Mouse (Mus musculus): ENCODE measurements around the gene Cnpy2.

GRCm38 (mm10) chr10:128335582-128335981, 13.3 kb downstream of the Cnpy2 start:
- TF ChIP-seq CTCF (IDR thresholded peaks at IDR 0.05; ENCODE audit: insufficient read depth, low read length) (peak; percentile 55; the same call in 1 of the 2 replicates), POLR2A (IDR thresholded peaks at IDR 0.05; ENCODE audit: borderline replicate concordance, extremely low read depth, low read depth, low read length) (no peak)
